Mouse (Mus musculus) heart, embryonic 12.5 days (tissue): ENCODE results near the gene Rfxap. TPM values are rescaled to one million over a fixed set of nuclear protein-coding genes. Genes with fewer than 3 reads are reported as not detected.

ENCODE experiments used
- ATAC-seq: fragments of 200-750 bp; cut with Nextera tagmentation; 2 replicates; pipeline ENCODE4 v1.8.0; 2017; ENCODE audit warnings: moderate TSS enrichment, moderate library complexity; ENCODE audit not compliant: insufficient number of reproducible peaks, low FRiP score
- H3K27ac ChIP-seq: fragments of 300-500 bp; sonication (generic); 2 replicates; pipeline ENCODE4 v1.5.1; 2016; ENCODE audit warnings: mild to moderate bottlenecking, moderate library complexity; ENCODE audit not compliant: poor library complexity, severe bottlenecking
- H3K27me3 ChIP-seq: fragments of 300-500 bp; sonication (generic); replicated peaks from 2 replicates; pipeline ENCODE4 v1.6.1; 2016; ENCODE audit warnings: mild to moderate bottlenecking, moderate library complexity
- H3K36me3 ChIP-seq: fragments of 300-500 bp; sonication (generic); 2 replicates; pipeline ENCODE4 v1.6.1; 2016; ENCODE audit warnings: mild to moderate bottlenecking, moderate library complexity
- H3K4me1 ChIP-seq: fragments of 300-500 bp; sonication (generic); replicated peaks from 2 replicates; pipeline ENCODE4 v1.6.1; 2016; ENCODE audit warnings: mild to moderate bottlenecking
- H3K4me2 ChIP-seq: fragments of 300-500 bp; sonication (generic); 2 replicates; pipeline ENCODE4 v1.6.1; 2016; ENCODE audit warnings: mild to moderate bottlenecking, moderate library complexity
- H3K4me3 ChIP-seq: fragments of 300-500 bp; sonication (generic); 2 replicates; pipeline ENCODE4 v1.5.1; 2016; ENCODE audit warnings: mild to moderate bottlenecking
- H3K9ac ChIP-seq: fragments of 300-500 bp; sonication (generic); 2 replicates; pipeline ENCODE4 v1.6.1; 2016; ENCODE audit warnings: mild to moderate bottlenecking, moderate library complexity
- H3K9me3 ChIP-seq: fragments of 300-500 bp; sonication (generic); replicated peaks from 2 replicates; pipeline ENCODE4 v1.6.1; 2016; ENCODE audit warnings: mild to moderate bottlenecking, moderate library complexity
- WGBS: fragments of 180-500 bp; shearing (Covaris S2); methylation state at CpG from one replicate; pipeline ENCODE4 v1.1.7; 2016; 5-methylcytosine and 5-hydroxymethylcytosine counted together
- polyA plus RNA-seq: library from polyadenylated mRNA; unstranded; fragments of >200 nt; fragmentation: Nextera tagmentation; extraction: Ambion mirVana; gene quantifications from 2 replicates; pipeline ENCODE4 v1.2.1, GENCODE M21; 2016

Gene Rfxap
- polyA plus RNA-seq: 41.8 and 49.4 TPM in 2 replicates

- Histone ChIP-seq H3K27ac (peak within 1 kb of the TSS; percentile 89), H3K4me2 (peak within 1 kb of the TSS; percentile 90), H3K36me3 (peaks cover 25% of the 10 kb centered on the region), H3K4me1 (peaks cover 11% of the 10 kb centered on the region), H3K9ac (peak within 1 kb of the TSS; percentile 90), H3K9me3 (no peaks in the 10 kb centered on the region), H3K27me3 (peaks cover 6% of the 10 kb centered on the region), H3K4me3 (peak within 1 kb of the TSS; percentile 72)
- under 1% methylated on average over 52 of the region's 52 CpGs for WGBS
- ATAC-seq: peak; percentile 95
These were observed at the start of gene Rfxap for GRCm38 (mm10) chr3:54807666-54808217. Rfxap (minus strand) TSS chr3:54807791.

GRCm38 (mm10) chr3:54835421-54835820 lies 27.8 kb upstream of the Rfxap start:
- Histone ChIP-seq H3K4me1 (no peaks in the 10 kb centered on the region), H3K4me2 (no peak overlapping the region), H3K27ac (no peak overlapping the region), H3K9me3 (no peaks in the 10 kb centered on the region), H3K36me3 (no peaks in the 10 kb centered on the region), H3K9ac (no peak overlapping the region), H3K27me3 (no peaks in the 10 kb centered on the region), H3K4me3 (no peak overlapping the region)
- no peak for ATAC-seq
- WGBS: 68% methylated on average over 2 of the region's 2 CpGs

- Histone ChIP-seq H3K27ac (no peak overlapping the region), H3K9me3 (no peaks in the 10 kb centered on the region), H3K36me3 (no peaks in the 10 kb centered on the region), H3K4me2 (no peak overlapping the region), H3K9ac (no peak overlapping the region), H3K4me1 (no peaks in the 10 kb centered on the region), H3K4me3 (no peak overlapping the region), H3K27me3 (no peaks in the 10 kb centered on the region)
- ATAC-seq: no peak
- 83% methylated on average over 3 of the region's 3 CpGs for WGBS
These were observed 24.9 kb upstream of the Rfxap start for GRCm38 (mm10) chr3:54832491-54832890.

GRCm38 (mm10) chr3:54822526-54822925 lies 14.9 kb upstream of the Rfxap start:
- no peak for ATAC-seq
- WGBS: 65% methylated on average over 5 of the region's 5 CpGs
- no peaks in the 10 kb centered on the region for H3K27me3 ChIP-seq

GRCm38 (mm10) chr3:54815292-54815691 lies 7.7 kb upstream of the Rfxap start:
- H3K27me3 ChIP-seq: peaks cover 6% of the 10 kb centered on the region
- H3K9ac ChIP-seq: no peak overlapping the region
- H3K4me2 ChIP-seq: no peak overlapping the region
- 19% methylated on average over 3 of the region's 3 CpGs for WGBS
- no peaks in the 10 kb centered on the region for H3K36me3 ChIP-seq
- H3K4me3 ChIP-seq: no peak overlapping the region
- H3K9me3 ChIP-seq: no peaks in the 10 kb centered on the region
- no peak for ATAC-seq
- no peaks in the 10 kb centered on the region for H3K4me1 ChIP-seq
- no peak overlapping the region for H3K27ac ChIP-seq

More at GRCm38 (mm10) chr3:54822526-54822925, 14.9 kb upstream of the Rfxap start:
- H3K4me3 ChIP-seq: no peak overlapping the region
- no peaks in the 10 kb centered on the region for H3K4me1 ChIP-seq
- no peak overlapping the region for H3K9ac ChIP-seq
- no peak overlapping the region for H3K4me2 ChIP-seq
- H3K36me3 ChIP-seq: no peaks in the 10 kb centered on the region
- no peak overlapping the region for H3K27ac ChIP-seq
- H3K9me3 ChIP-seq: no peaks in the 10 kb centered on the region

- Histone ChIP-seq H3K4me2 (no peak overlapping the region), H3K27ac (no peak overlapping the region), H3K4me3 (no peak overlapping the region), H3K36me3 (no peaks in the 10 kb centered on the region), H3K9me3 (no peaks in the 10 kb centered on the region), H3K27me3 (peaks cover 6% of the 10 kb centered on the region), H3K4me1 (no peaks in the 10 kb centered on the region), H3K9ac (no peak overlapping the region)
- ATAC-seq: no peak
- 76% methylated on average over 6 of the region's 6 CpGs for WGBS
These were observed 7.0 kb upstream of the Rfxap start for GRCm38 (mm10) chr3:54814622-54815021.

- H3K9ac ChIP-seq: no peak overlapping the region
- no peak overlapping the region for H3K4me3 ChIP-seq
- no peak overlapping the region for H3K27ac ChIP-seq
- no peaks in the 10 kb centered on the region for H3K9me3 ChIP-seq
- peaks cover 9% of the 10 kb centered on the region for H3K27me3 ChIP-seq
- H3K4me1 ChIP-seq: no peaks in the 10 kb centered on the region
- ATAC-seq: no peak
- no peak overlapping the region for H3K4me2 ChIP-seq
- H3K36me3 ChIP-seq: no peaks in the 10 kb centered on the region
- WGBS: 63% methylated on average over 6 of the region's 6 CpGs
These were observed 5.9 kb upstream of the Rfxap start for GRCm38 (mm10) chr3:54813418-54813988.

- no peak overlapping the region for H3K27ac ChIP-seq
- H3K9ac ChIP-seq: no peak overlapping the region
- no peaks in the 10 kb centered on the region for H3K9me3 ChIP-seq
- WGBS: 50% methylated on average over 1 of the region's 1 CpGs
- peaks cover 3% of the 10 kb centered on the region for H3K4me1 ChIP-seq
- H3K27me3 ChIP-seq: peaks cover 9% of the 10 kb centered on the region
- H3K4me2 ChIP-seq: no peak overlapping the region
- no peaks in the 10 kb centered on the region for H3K36me3 ChIP-seq
- H3K4me3 ChIP-seq: no peak overlapping the region
- no peak for ATAC-seq
These were observed 4.0 kb upstream of the Rfxap start for GRCm38 (mm10) chr3:54811616-54812015.

GRCm38 (mm10) chr3:54809111-54809510 lies 1.5 kb upstream of the Rfxap start:
- Histone ChIP-seq H3K9ac (no peak overlapping the region), H3K9me3 (no peaks in the 10 kb centered on the region), H3K27me3 (peaks cover 8% of the 10 kb centered on the region), H3K27ac (no peak overlapping the region), H3K4me1 (peaks cover 11% of the 10 kb centered on the region), H3K4me2 (no peak overlapping the region), H3K4me3 (no peak overlapping the region), H3K36me3 (peaks cover 13% of the 10 kb centered on the region)
- 35% methylated on average over 5 of the region's 5 CpGs for WGBS
- no peak for ATAC-seq

GRCm38 (mm10) chr3:54807061-54807661 lies 430 bp downstream of the Rfxap start:
- Histone ChIP-seq H3K36me3 (peaks cover 25% of the 10 kb centered on the region), H3K9me3 (no peaks in the 10 kb centered on the region), H3K9ac (peak overlapping the region; percentile 90), H3K4me2 (peak overlapping the region; percentile 90), H3K27ac (peak overlapping the region; percentile 89), H3K4me1 (peaks cover 11% of the 10 kb centered on the region), H3K4me3 (peak overlapping the region; percentile 72), H3K27me3 (peaks cover 6% of the 10 kb centered on the region)
- peak; percentile 74 for ATAC-seq
- WGBS: 1% methylated on average over 55 of the region's 56 CpGs

- Histone ChIP-seq H3K4me3 (no peak overlapping the region), H3K9ac (no peak overlapping the region), H3K27me3 (no peaks in the 10 kb centered on the region), H3K36me3 (peaks cover 28% of the 10 kb centered on the region), H3K4me2 (no peak overlapping the region), H3K27ac (no peak overlapping the region), H3K4me1 (peaks cover 11% of the 10 kb centered on the region), H3K9me3 (no peaks in the 10 kb centered on the region)
- 88% methylated on average over 8 of the region's 8 CpGs for WGBS
- ATAC-seq: no peak
These were observed 3.9 kb downstream of the Rfxap start for GRCm38 (mm10) chr3:54803713-54804112.
